Mouse (Mus musculus) lung, embryonic 14.5 days (tissue): Measurements from ENCODE around the gene Tfdp2. TPM values are rescaled to one million over a fixed set of nuclear protein-coding genes. Genes with fewer than 3 reads are reported as not detected.

Experiments
- ATAC-seq: fragments of 200-750 bp; cut with Nextera tagmentation; 2 replicates; pipeline ENCODE4 v1.8.0; 2017; ENCODE audit warnings: mild to moderate bottlenecking, moderate TSS enrichment, moderate library complexity; ENCODE audit not compliant: insufficient read depth
- DNase-seq: peaks from one replicate; pipeline ENCODE4 v3.0.0-alpha.2; 2015
- H3K27ac ChIP-seq: fragments of 300-500 bp; sonication (generic); 2 replicates; pipeline ENCODE4 v1.5.1; 2014; ENCODE audit warnings: low read depth, mild to moderate bottlenecking, moderate library complexity
- H3K27me3 ChIP-seq: fragments of 300-500 bp; sonication (generic); 2 replicates; pipeline ENCODE4 v1.6.1; 2014; ENCODE audit warnings: low read length, control low read depth; ENCODE audit not compliant: insufficient read depth
- H3K36me3 ChIP-seq: fragments of 300-500 bp; sonication (generic); 2 replicates; pipeline ENCODE4 v1.6.1; 2014; ENCODE audit warnings: control low read depth; ENCODE audit not compliant: insufficient read depth
- H3K4me1 ChIP-seq: fragments of 300-500 bp; sonication (generic); 2 replicates; pipeline ENCODE4 v1.6.1; 2014; ENCODE audit warnings: antibody characterized with exemption, control low read depth; ENCODE audit not compliant: insufficient read depth
- H3K4me2 ChIP-seq: fragments of 300-500 bp; sonication (generic); 2 replicates; pipeline ENCODE4 v1.6.1; 2014; ENCODE audit warnings: mild to moderate bottlenecking
- H3K4me3 ChIP-seq: fragments of 300-500 bp; sonication (generic); 2 replicates; pipeline ENCODE4 v1.5.1; 2014; ENCODE audit warnings: low read depth, low read length
- H3K9ac ChIP-seq: fragments of 300-500 bp; sonication (generic); 2 replicates; pipeline ENCODE4 v1.6.1; 2014
- H3K9me3 ChIP-seq: fragments of 300-500 bp; sonication (generic); 2 replicates; pipeline ENCODE4 v1.6.1; 2016; ENCODE audit warnings: low read depth, low read length, control low read depth
- CTCF ChIP-seq: IDR thresholded peaks from 2 replicates; pipeline ENCODE4 v1.5.1; 2016; ENCODE audit warnings: antibody characterized with exemption, low read depth
- whole genome bisulfite sequencing: fragments of 180-500 bp; shearing (Covaris S2); extraction: QIAGEN DNeasy Blood & Tissue Kit; methylation state at CpG from one replicate; pipeline ENCODE4 v1.1.7; 2014; 5-methylcytosine and 5-hydroxymethylcytosine counted together
- polyA plus RNA-seq: library from polyadenylated mRNA; unstranded; fragments of >200 nt; fragmentation: Nextera tagmentation; extraction: Ambion mirVana; gene quantifications from 2 replicates; pipeline ENCODE4 v1.2.1, GENCODE M21; 2014

Gene Tfdp2
- polyA plus RNA-seq, 1 experiment from 2014 or later = 49.1 TPM

GRCm38 (mm10) chr9:96243915-96244314 is 47.8 kb downstream of the Tfdp2 start:
- Histone ChIP-seq H3K4me2 (no peak overlapping the region), H3K27me3 (no peaks in the 10 kb centered on the region), H3K9me3 (no peaks in the 10 kb centered on the region), H3K4me1 (no peaks in the 10 kb centered on the region), H3K27ac (no peak overlapping the region), H3K4me3 (no peak overlapping the region), H3K36me3 (no peaks in the 10 kb centered on the region), H3K9ac (no peak overlapping the region)
- ATAC-seq (no peak), DNase-seq (no peak)
- TF ChIP-seq CTCF = no peak
- 57% methylated on average over 6 of the region's 6 CpGs for WGBS

DNA sequence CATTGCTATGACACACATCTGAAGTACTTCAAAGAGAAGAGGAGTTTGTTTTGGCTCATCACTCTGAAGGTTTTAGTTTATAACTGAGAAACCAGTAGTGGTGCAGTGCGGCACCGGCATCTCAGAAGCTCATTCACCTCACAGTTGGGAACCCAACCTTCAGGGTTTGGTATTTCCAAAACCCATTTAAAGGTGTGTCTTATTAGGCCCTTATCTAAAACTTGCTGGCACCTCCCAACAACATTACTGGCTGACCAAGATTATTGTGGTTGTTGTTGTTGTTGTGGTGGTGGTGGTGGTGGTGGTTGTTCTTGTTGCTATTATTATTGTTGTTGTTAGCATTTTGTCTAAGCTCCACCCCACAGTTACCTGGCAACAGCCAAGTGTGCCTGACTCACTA is 58.7 kb downstream of the Tfdp2 start:
- no peak overlapping the region for H3K4me2 ChIP-seq
- no peak for DNase-seq
- H3K9ac ChIP-seq = no peak overlapping the region
- TF ChIP-seq CTCF = no peak
- no peaks in the 10 kb centered on the region for H3K4me1 ChIP-seq
- H3K27me3 ChIP-seq = no peaks in the 10 kb centered on the region
- H3K9me3 ChIP-seq = no peaks in the 10 kb centered on the region
- no peak overlapping the region for H3K27ac ChIP-seq
- no peaks in the 10 kb centered on the region for H3K36me3 ChIP-seq
- WGBS = 85% methylated on average over 2 of the region's 2 CpGs
- ATAC-seq = no peak
- H3K4me3 ChIP-seq = no peak overlapping the region

DNA sequence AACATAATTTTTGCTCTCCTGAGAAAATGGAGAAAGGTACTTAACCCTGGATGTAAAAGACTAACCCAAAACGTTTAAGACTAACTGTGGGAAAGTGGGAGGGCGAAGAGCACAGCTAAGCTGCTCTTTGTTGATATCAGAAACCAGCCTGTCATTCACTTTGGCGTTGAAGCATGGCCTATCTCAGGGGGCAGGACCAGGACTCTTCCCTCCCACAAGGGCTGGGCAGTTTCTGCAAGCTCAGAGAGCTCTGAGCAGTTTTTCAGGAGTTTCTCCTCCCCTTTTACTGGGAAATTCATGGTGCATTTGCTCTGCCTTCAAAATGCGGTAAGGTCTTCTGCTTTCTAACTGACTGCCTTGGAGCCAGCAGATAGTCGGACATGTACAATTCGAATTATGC is 62.4 kb downstream of the Tfdp2 start:
- peak overlapping the region; percentile 62; the same call in 1 of the 2 replicates for H3K4me2 ChIP-seq
- no peaks in the 10 kb centered on the region for H3K36me3 ChIP-seq
- WGBS = 23% methylated on average over 6 of the region's 6 CpGs
- no peak overlapping the region for H3K27ac ChIP-seq
- TF ChIP-seq CTCF = no peak
- DNase-seq = peak; percentile 19
- H3K9ac ChIP-seq = no peak overlapping the region
- peak; percentile 53; the same call in 1 of the 2 replicates for ATAC-seq
- H3K4me3 ChIP-seq = peak overlapping the region; percentile 43
- no peaks in the 10 kb centered on the region for H3K27me3 ChIP-seq
- no peaks in the 10 kb centered on the region for H3K9me3 ChIP-seq
- no peaks in the 10 kb centered on the region for H3K4me1 ChIP-seq

DNA sequence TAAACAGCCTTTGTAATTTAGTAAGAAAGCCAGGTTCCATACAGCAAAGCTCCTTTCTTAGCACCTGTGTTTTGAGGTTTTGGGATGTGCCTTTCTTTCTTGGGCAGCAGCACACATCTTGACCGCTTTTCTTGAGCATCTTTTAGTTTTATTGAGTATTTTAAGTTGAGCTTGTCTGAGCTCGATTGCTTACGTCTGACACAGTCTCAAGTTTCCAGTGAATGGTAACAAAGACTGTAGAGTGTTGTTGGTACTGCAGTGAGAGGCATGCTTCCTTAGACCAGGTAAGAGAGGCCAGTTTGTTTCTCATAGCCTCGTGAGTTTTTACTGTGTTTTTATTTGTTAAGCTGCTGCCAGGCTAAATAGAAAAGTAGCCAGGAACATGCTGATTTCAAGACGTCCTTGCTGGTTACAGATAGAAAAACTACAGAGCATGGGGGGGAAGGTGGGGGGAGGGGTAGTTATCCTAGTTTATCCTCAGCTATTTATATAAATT is 63.0 kb downstream of the Tfdp2 start:
- H3K4me1 ChIP-seq = no peaks in the 10 kb centered on the region
- TF ChIP-seq CTCF = no peak
- no peaks in the 10 kb centered on the region for H3K9me3 ChIP-seq
- peak overlapping the region; percentile 46 for H3K9ac ChIP-seq
- ATAC-seq = 0 out of 2 replicates have a peak, but pooled peaks have one; percentile 74
- H3K4me2 ChIP-seq = peak overlapping the region; percentile 62
- no peaks in the 10 kb centered on the region for H3K27me3 ChIP-seq
- 2% methylated on average over 5 of the region's 5 CpGs for WGBS
- DNase-seq = peak; percentile 78
- H3K4me3 ChIP-seq = peak overlapping the region; percentile 43
- H3K36me3 ChIP-seq = no peaks in the 10 kb centered on the region
- peak overlapping the region; percentile 58; the same call in 1 of the 2 replicates for H3K27ac ChIP-seq

DNA sequence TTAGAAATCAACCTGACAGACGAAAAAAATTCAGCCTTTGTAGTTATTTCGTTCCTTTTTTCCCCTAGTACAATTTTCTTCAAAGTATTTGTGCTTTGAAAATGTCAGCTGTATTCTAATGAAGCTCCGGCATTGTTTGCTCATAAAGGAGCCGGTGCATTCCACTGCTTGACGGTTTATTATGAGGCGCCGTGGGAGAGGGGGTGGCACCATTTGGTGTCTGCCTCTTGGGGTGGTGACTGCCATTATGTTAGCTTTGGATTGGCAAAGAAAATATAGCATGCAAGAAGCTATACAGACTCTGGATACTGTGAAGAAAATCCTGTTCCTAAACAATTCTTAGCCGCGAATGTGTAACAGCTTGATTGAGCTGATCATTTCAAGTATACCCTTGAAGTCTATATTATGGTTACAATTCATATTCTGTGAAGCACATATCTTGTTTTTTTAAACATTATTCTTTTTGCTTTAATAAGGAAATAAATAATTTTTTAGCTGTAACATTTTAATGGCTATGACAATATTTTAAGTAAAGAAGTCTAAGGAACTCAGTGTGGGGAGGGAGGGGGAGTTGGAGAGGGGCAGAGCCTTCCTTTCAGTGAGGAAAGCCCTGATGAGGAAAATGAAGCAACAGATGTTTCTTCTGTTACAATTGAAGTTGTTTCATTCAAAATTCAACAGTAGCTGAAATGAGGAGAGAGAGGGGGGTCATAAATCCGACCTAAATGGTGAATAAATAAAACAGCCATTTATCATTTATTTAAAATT is 63.9 kb downstream of the Tfdp2 start:
- Histone ChIP-seq H3K9ac (peak overlapping the region; percentile 36; the same call in 1 of the 2 replicates), H3K27ac (0 out of 2 replicates have a peak overlapping the region, but pooled peaks have one; percentile 8), H3K36me3 (no peaks in the 10 kb centered on the region), H3K4me1 (no peaks in the 10 kb centered on the region), H3K9me3 (no peaks in the 10 kb centered on the region), H3K4me3 (peak overlapping the region; percentile 43), H3K27me3 (no peaks in the 10 kb centered on the region), H3K4me2 (peak overlapping the region; percentile 71)
- TF ChIP-seq CTCF = no peak
- WGBS = 7% methylated on average over 10 of the region's 10 CpGs
- ATAC-seq (no peak), DNase-seq (peak; percentile 43)

DNA sequence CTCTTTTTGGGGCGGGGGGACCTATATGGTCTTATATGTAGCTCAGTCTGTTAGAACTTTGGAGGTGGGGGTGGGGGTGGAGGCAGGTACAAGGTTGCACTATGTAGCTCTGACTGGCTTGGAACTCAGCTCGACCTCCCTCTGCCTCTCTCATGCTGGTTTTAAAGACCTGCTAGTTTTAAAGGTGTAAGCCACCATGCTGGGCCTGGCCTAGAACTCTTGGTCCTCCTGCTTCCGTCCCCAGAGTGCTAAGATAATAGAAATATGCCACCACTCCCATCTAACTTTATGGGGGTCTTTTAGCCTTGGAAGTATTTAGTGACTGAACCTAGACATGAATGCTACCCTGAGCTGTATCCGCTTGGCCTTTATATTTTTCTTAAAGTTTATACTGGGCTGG is 65.0 kb downstream of the Tfdp2 start:
- ATAC-seq = no peak
- H3K4me3 ChIP-seq = no peak overlapping the region

GRCm38 (mm10) chr9:96261980-96262379 is 65.9 kb downstream of the Tfdp2 start:
- Histone ChIP-seq H3K4me1 (no peaks in the 10 kb centered on the region), H3K27ac (no peak overlapping the region), H3K4me3 (no peak overlapping the region), H3K9me3 (no peaks in the 10 kb centered on the region), H3K9ac (no peak overlapping the region), H3K36me3 (no peaks in the 10 kb centered on the region), H3K27me3 (no peaks in the 10 kb centered on the region), H3K4me2 (no peak overlapping the region)
- ATAC-seq (no peak), DNase-seq (no peak)
- no peak for TF ChIP-seq CTCF
- 92% methylated on average over 6 of the region's 6 CpGs for WGBS

More for the DNA sequence above, 65.0 kb downstream of the Tfdp2 start:
- no peak for TF ChIP-seq CTCF
- DNase-seq = no peak
- no peaks in the 10 kb centered on the region for H3K27me3 ChIP-seq
- 77% methylated on average over 4 of the region's 4 CpGs for whole genome bisulfite sequencing
- H3K9ac ChIP-seq = no peak overlapping the region
- H3K36me3 ChIP-seq = no peaks in the 10 kb centered on the region
- no peak overlapping the region for H3K27ac ChIP-seq
- H3K4me2 ChIP-seq = no peak overlapping the region
- no peaks in the 10 kb centered on the region for H3K9me3 ChIP-seq
- H3K4me1 ChIP-seq = no peaks in the 10 kb centered on the region
